Mouse (Mus musculus): ENCODE data around the gene Fbxl8. TPM values are rescaled to one million over a fixed set of nuclear protein-coding genes. Genes with fewer than 3 reads are reported as not detected.

Gene Fbxl8
- polyA plus RNA-seq, 1 experiment from 2014 or later: 0.96 TPM

DNA sequence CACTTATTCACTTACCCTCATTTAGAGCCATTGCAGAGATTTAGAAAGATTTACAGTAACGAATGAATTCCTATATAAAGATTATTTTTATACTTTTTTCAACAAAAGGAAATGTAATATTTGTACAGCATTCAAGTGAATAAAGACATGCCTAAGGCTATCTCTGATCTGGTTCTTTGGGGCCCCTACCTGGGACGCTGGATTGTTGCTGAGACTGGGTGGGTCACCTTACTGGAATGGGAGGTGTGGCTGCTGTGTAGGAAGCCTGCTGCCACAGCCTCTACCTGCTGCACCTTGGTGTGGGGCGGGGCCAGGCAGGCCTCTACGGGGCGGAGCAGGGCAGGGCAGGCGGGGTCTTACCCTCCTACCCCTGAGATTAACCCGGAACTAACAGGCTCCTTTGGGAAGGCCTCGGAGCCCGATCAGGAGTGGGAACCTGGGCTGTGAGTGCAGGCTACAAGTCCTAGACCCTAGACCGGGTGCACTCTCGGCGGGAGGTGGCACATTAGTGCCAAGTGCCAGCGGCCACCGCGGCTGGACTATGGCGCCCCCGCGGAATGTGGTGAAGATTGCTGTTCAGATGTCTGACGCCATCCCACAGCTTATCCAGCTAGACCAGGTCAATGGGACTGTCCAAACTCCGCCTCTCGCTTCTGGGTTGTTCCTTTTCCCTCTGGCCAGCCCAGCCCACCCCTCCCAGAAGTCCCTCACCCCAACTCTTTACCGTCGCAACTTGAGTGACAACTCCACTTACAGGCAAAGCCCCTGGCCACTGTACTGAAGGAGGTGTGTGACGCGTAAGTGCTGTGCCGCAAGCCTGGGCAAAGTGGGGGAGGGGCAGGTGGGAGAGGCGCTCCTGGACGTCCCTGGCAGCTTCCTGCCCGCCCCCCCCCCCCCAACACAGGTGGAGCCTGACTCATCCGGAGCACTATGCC, 41.0 kb downstream of the Fbxl8 start, which contains the start of gene Elmo3:
TSS of gene Elmo3 (plus strand) at position 391 of the 935 bp plus-strand sequence.
- Histone ChIP-seq H3K36me3 (ENCODE audit: control insufficient read depth, insufficient read depth) (peaks cover 29% of the 10 kb centered on the region), H3K4me3 (replicated peaks; ENCODE audit: low read length) (no peak within 1 kb of the TSS; the same call in 1 of the 2 replicates), H3K9me3 (ENCODE audit: control insufficient read depth, low read length) (no peaks in the 10 kb centered on the region), H3K4me2 (ENCODE audit: low read length) (peak within 1 kb of the TSS; percentile 31), H3K9ac (replicated peaks; ENCODE audit: low read depth, low read length) (no peak within 1 kb of the TSS), H3K27ac (ENCODE audit: low read length) (no peak within 1 kb of the TSS), H3K4me1 (replicated peaks; ENCODE audit: control insufficient read depth, insufficient read depth, low read length) (peaks cover 8% of the 10 kb centered on the region), H3K27me3 (replicated peaks; ENCODE audit: control insufficient read depth, insufficient read depth, low read length) (no peaks in the 10 kb centered on the region)
- 7% methylated on average over 30 of the region's 30 CpGs for WGBS
- peak; percentile 15; the same call in 1 of the 2 replicates for ATAC-seq

GRCm38 (mm10) chr8:105306146-105306691, 41.8 kb downstream of the Fbxl8 start:
- Histone ChIP-seq H3K27me3 (replicated peaks; ENCODE audit: control insufficient read depth, insufficient read depth, low read length) (no peaks in the 10 kb centered on the region), H3K9ac (replicated peaks; ENCODE audit: low read depth, low read length) (no peak overlapping the region), H3K4me2 (ENCODE audit: low read length) (peak overlapping the region; percentile 31), H3K9me3 (ENCODE audit: control insufficient read depth, low read length) (no peaks in the 10 kb centered on the region), H3K4me1 (replicated peaks; ENCODE audit: control insufficient read depth, insufficient read depth, low read length) (peaks cover 8% of the 10 kb centered on the region), H3K4me3 (replicated peaks; ENCODE audit: low read length) (no peak overlapping the region), H3K27ac (ENCODE audit: low read length) (no peak overlapping the region), H3K36me3 (ENCODE audit: control insufficient read depth, insufficient read depth) (peaks cover 25% of the 10 kb centered on the region)
- 62% methylated on average over 5 of the region's 5 CpGs for WGBS
- ATAC-seq: peak; percentile 29

DNA sequence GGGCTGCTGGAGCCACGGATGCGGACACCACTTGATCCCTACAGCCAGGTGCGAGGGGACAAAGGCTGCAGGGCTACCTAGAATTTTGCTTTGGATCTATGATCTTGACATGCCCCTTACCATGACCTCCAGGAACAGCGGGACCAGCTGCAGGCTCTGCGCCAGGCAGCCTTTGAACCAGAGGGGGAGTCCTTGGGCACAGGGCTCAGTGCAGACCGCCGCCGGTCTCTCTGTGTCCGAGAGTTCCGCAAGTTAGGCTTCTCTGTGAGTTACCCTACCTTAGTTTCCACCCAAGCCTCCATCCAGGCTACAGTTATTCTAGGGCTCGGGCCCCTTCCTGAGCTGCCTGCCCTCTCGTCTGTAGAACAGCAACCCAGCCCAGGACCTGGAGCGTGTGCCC, 43.2 kb downstream of the Fbxl8 start:
- Histone ChIP-seq H3K4me1 (replicated peaks; ENCODE audit: control insufficient read depth, insufficient read depth, low read length) (peaks cover 8% of the 10 kb centered on the region), H3K4me2 (ENCODE audit: low read length) (no peak overlapping the region), H3K4me3 (replicated peaks; ENCODE audit: low read length) (no peak overlapping the region), H3K9ac (replicated peaks; ENCODE audit: low read depth, low read length) (no peak overlapping the region), H3K9me3 (ENCODE audit: control insufficient read depth, low read length) (no peaks in the 10 kb centered on the region), H3K27me3 (replicated peaks; ENCODE audit: control insufficient read depth, insufficient read depth, low read length) (no peaks in the 10 kb centered on the region), H3K36me3 (ENCODE audit: control insufficient read depth, insufficient read depth) (peaks cover 19% of the 10 kb centered on the region), H3K27ac (ENCODE audit: low read length) (no peak overlapping the region)
- no peak for ATAC-seq
- WGBS: 94% methylated on average over 13 of the region's 13 CpGs

GRCm38 (mm10) chr8:105308428-105308827, 44.0 kb downstream of the Fbxl8 start:
- Histone ChIP-seq H3K27me3 (replicated peaks; ENCODE audit: control insufficient read depth, insufficient read depth, low read length) (no peaks in the 10 kb centered on the region), H3K9me3 (ENCODE audit: control insufficient read depth, low read length) (no peaks in the 10 kb centered on the region), H3K9ac (replicated peaks; ENCODE audit: low read depth, low read length) (no peak overlapping the region), H3K4me3 (replicated peaks; ENCODE audit: low read length) (no peak overlapping the region), H3K4me2 (ENCODE audit: low read length) (no peak overlapping the region), H3K27ac (ENCODE audit: low read length) (no peak overlapping the region), H3K36me3 (ENCODE audit: control insufficient read depth, insufficient read depth) (peaks cover 15% of the 10 kb centered on the region), H3K4me1 (replicated peaks; ENCODE audit: control insufficient read depth, insufficient read depth, low read length) (peaks cover 8% of the 10 kb centered on the region)
- 91% methylated on average over 10 of the region's 10 CpGs for WGBS
- ATAC-seq: no peak

- ATAC-seq: no peak
Measured at GRCm38 (mm10) chr8:105309142-105309847, 44.8 kb downstream of the Fbxl8 start.

DNA sequence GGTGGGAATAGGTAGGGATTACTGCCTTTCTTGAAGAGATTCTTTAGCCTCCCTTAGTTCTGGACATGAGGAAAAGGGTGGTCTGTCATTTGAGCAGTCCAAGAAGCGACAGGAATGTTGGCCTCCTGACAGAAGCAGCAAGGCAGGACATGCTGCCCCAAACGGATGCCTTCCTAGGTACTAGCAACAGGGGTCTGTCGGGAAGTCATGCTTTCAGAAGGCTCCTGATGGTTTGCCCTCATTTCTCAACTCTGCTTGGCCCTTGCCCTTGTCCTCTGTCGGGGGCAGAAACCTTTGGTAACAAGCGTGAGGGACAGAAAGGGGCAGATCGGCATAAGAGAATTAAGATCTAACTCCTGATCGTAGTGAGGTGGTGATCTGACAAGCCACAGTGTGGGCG, 45.7 kb downstream of the Fbxl8 start:
- Histone ChIP-seq H3K4me2 (ENCODE audit: low read length) (no peak overlapping the region), H3K27me3 (replicated peaks; ENCODE audit: control insufficient read depth, insufficient read depth, low read length) (no peaks in the 10 kb centered on the region), H3K36me3 (ENCODE audit: control insufficient read depth, insufficient read depth) (peaks cover 11% of the 10 kb centered on the region), H3K9me3 (ENCODE audit: control insufficient read depth, low read length) (no peaks in the 10 kb centered on the region), H3K4me3 (replicated peaks; ENCODE audit: low read length) (no peak overlapping the region), H3K4me1 (replicated peaks; ENCODE audit: control insufficient read depth, insufficient read depth, low read length) (peaks cover 8% of the 10 kb centered on the region), H3K27ac (ENCODE audit: low read length) (no peak overlapping the region), H3K9ac (replicated peaks; ENCODE audit: low read depth, low read length) (no peak overlapping the region)
- 88% methylated on average over 8 of the region's 8 CpGs for WGBS
- no peak for ATAC-seq

More at GRCm38 (mm10) chr8:105309142-105309847, 44.8 kb downstream of the Fbxl8 start:
- Histone ChIP-seq H3K9ac (replicated peaks; ENCODE audit: low read depth, low read length) (no peak overlapping the region), H3K36me3 (ENCODE audit: control insufficient read depth, insufficient read depth) (peaks cover 11% of the 10 kb centered on the region), H3K27ac (ENCODE audit: low read length) (no peak overlapping the region), H3K4me1 (replicated peaks; ENCODE audit: control insufficient read depth, insufficient read depth, low read length) (peaks cover 8% of the 10 kb centered on the region), H3K4me2 (ENCODE audit: low read length) (no peak overlapping the region), H3K27me3 (replicated peaks; ENCODE audit: control insufficient read depth, insufficient read depth, low read length) (no peaks in the 10 kb centered on the region), H3K4me3 (replicated peaks; ENCODE audit: low read length) (no peak overlapping the region), H3K9me3 (ENCODE audit: control insufficient read depth, low read length) (no peaks in the 10 kb centered on the region)
- WGBS: 85% methylated on average over 15 of the region's 15 CpGs

DNA sequence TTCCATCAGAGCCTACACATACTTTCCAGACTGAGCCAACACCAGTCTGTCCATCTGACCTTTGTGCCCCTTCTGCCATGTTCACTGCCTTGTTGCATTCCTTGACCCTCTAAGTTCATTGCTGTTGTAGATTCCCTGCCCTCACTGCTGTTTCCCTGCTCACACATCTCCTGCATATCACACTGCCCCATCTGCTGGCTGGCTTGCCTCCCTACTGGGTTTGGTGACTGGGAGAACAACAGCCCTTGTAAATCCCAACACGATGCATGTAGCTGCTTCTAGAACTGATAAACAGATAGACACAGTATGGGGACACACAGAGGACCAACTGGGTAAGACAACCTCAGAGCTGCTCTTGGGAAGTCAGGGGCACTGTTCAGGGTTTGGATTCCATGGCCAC, 47.3 kb downstream of the Fbxl8 start:
- 100% methylated on average over 1 of the region's 1 CpGs for WGBS
- peaks cover 14% of the 10 kb centered on the region for H3K36me3 ChIP-seq (ENCODE audit: control insufficient read depth, insufficient read depth)
- H3K9me3 ChIP-seq (ENCODE audit: control insufficient read depth, low read length): no peaks in the 10 kb centered on the region
- no peak for ATAC-seq
- no peaks in the 10 kb centered on the region for H3K4me1 ChIP-seq (replicated peaks; ENCODE audit: control insufficient read depth, insufficient read depth, low read length)
- no peak overlapping the region for H3K27ac ChIP-seq (ENCODE audit: low read length)
- H3K4me3 ChIP-seq (replicated peaks; ENCODE audit: low read length): no peak overlapping the region
- H3K9ac ChIP-seq (replicated peaks; ENCODE audit: low read depth, low read length): no peak overlapping the region
- H3K4me2 ChIP-seq (ENCODE audit: low read length): no peak overlapping the region
- no peaks in the 10 kb centered on the region for H3K27me3 ChIP-seq (replicated peaks; ENCODE audit: control insufficient read depth, insufficient read depth, low read length)

GRCm38 (mm10) chr8:105312891-105313481, 48.5 kb downstream of the Fbxl8 start:
- Histone ChIP-seq H3K4me3 (replicated peaks; ENCODE audit: low read length) (no peak overlapping the region), H3K9me3 (ENCODE audit: control insufficient read depth, low read length) (no peaks in the 10 kb centered on the region), H3K9ac (replicated peaks; ENCODE audit: low read depth, low read length) (no peak overlapping the region), H3K27ac (ENCODE audit: low read length) (no peak overlapping the region), H3K4me1 (replicated peaks; ENCODE audit: control insufficient read depth, insufficient read depth, low read length) (no peaks in the 10 kb centered on the region), H3K27me3 (replicated peaks; ENCODE audit: control insufficient read depth, insufficient read depth, low read length) (no peaks in the 10 kb centered on the region), H3K36me3 (ENCODE audit: control insufficient read depth, insufficient read depth) (peaks cover 10% of the 10 kb centered on the region; the same call in 1 of the 2 replicates), H3K4me2 (ENCODE audit: low read length) (no peak overlapping the region)
- no peak for ATAC-seq
- WGBS: 92% methylated on average over 8 of the region's 8 CpGs

Data from forebrain, embryonic 16.5 days (tissue).